Mouse (Mus musculus) kidney, embryonic 14.5 days (tissue): Measurements from ENCODE around the gene Xrcc1. TPM values are rescaled to one million over a fixed set of nuclear protein-coding genes. Genes with fewer than 3 reads are reported as not detected.

Experiments used
- ATAC-seq: fragments of 200-750 bp; cut with Nextera tagmentation; 2 replicates; pipeline ENCODE4 v1.8.0; 2017; ENCODE audit warnings: moderate number of reproducible peaks, mild to moderate bottlenecking, moderate TSS enrichment, moderate library complexity; ENCODE audit not compliant: low FRiP score, low TSS enrichment
- H3K27ac ChIP-seq: fragments of 300-500 bp; sonication (generic); 2 replicates; pipeline ENCODE4 v1.5.1; 2014; ENCODE audit warnings: low read depth, mild to moderate bottlenecking, low read length, moderate library complexity, mixed read lengths
- H3K27me3 ChIP-seq: fragments of 300-500 bp; sonication (generic); 2 replicates; pipeline ENCODE4 v1.6.1; 2014; ENCODE audit warnings: mild to moderate bottlenecking, low read length; ENCODE audit not compliant: control insufficient read depth, insufficient read depth
- H3K36me3 ChIP-seq: fragments of 300-500 bp; sonication (generic); 2 replicates; pipeline ENCODE4 v1.6.1; 2014; ENCODE audit warnings: low read length, mixed read lengths; ENCODE audit not compliant: control insufficient read depth, insufficient read depth
- H3K4me1 ChIP-seq: fragments of 300-500 bp; sonication (generic); 2 replicates; pipeline ENCODE4 v1.6.1; 2014; ENCODE audit warnings: low read length, mixed read lengths; ENCODE audit not compliant: control insufficient read depth, insufficient read depth
- H3K4me2 ChIP-seq: fragments of 300-500 bp; sonication (generic); replicated peaks from 2 replicates; pipeline ENCODE4 v1.6.1; 2014; ENCODE audit warnings: low read depth, mild to moderate bottlenecking, low read length
- H3K4me3 ChIP-seq: fragments of 300-500 bp; sonication (generic); 2 replicates; pipeline ENCODE4 v1.5.1; 2014; ENCODE audit warnings: mild to moderate bottlenecking, low read length
- H3K9ac ChIP-seq: fragments of 300-500 bp; sonication (generic); 2 replicates; pipeline ENCODE4 v1.6.1; 2014; ENCODE audit warnings: low read depth, mild to moderate bottlenecking, low read length, moderate library complexity
- H3K9me3 ChIP-seq: fragments of 300-500 bp; sonication (generic); 2 replicates; pipeline ENCODE4 v1.6.1; 2016; ENCODE audit warnings: low read length; ENCODE audit not compliant: control insufficient read depth
- WGBS: fragments of 180-500 bp; shearing (Covaris S2); extraction: QIAGEN DNeasy Blood & Tissue Kit; methylation state at CpG from one replicate; pipeline ENCODE4 v1.1.7; 2014; 5-methylcytosine and 5-hydroxymethylcytosine counted together
- polyA plus RNA-seq: library from polyadenylated mRNA; unstranded; fragments of >200 nt; fragmentation: Nextera tagmentation; extraction: Ambion mirVana; gene quantifications from 2 replicates; pipeline ENCODE4 v1.2.1, GENCODE M21; 2014

The Xrcc1 gene
- polyA plus RNA-seq, 1 experiment from 2014 or later = 136 TPM

DNA sequence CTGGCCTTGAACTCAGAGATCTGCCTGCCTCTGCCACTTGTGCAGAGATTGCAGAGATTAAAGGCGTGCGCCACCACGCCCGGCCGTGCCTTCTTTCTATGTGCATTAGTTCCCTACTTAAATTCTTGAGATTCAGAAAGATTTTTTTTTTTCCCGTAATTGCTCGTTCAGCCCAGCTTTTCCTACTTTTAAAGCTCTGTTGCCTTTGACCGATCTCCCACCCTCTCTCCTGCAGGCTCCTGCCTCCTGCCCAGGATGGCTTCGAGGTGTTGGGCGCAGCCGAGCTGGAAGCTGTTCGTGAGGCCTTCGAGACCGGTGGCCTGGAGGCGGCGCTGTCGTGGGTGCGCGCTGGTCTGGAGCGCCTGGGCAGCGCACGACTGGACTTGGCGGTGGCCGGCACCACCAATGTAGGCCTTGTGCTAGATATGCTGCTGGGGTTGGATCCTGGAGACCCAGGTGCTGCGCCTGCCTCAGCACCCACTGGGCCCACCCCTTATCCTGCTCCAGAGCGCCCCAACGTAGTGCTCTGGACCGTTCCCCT is 13.0 kb upstream of the Xrcc1 start:
- no peak overlapping the region for H3K4me2 ChIP-seq
- H3K36me3 ChIP-seq = peaks cover 30% of the 10 kb centered on the region
- WGBS = 75% methylated on average over 28 of the region's 28 CpGs
- no peak overlapping the region; the same call in 1 of the 2 replicates for H3K4me3 ChIP-seq
- H3K27me3 ChIP-seq = no peaks in the 10 kb centered on the region; the same call in 1 of the 2 replicates
- peaks cover 32% of the 10 kb centered on the region for H3K4me1 ChIP-seq
- no peak overlapping the region for H3K27ac ChIP-seq
- no peak for ATAC-seq
- no peaks in the 10 kb centered on the region for H3K9me3 ChIP-seq
- H3K9ac ChIP-seq = no peak overlapping the region

GRCm38 (mm10) chr7:24533806-24534205 is 12.3 kb upstream of the Xrcc1 start:
- H3K9ac ChIP-seq = peak overlapping the region; percentile 34; the same call in 1 of the 2 replicates

GRCm38 (mm10) chr7:24534301-24534700 is 11.8 kb upstream of the Xrcc1 start:
- no peaks in the 10 kb centered on the region; the same call in 1 of the 2 replicates for H3K27me3 ChIP-seq
- H3K36me3 ChIP-seq = peaks cover 30% of the 10 kb centered on the region
- no peak overlapping the region for H3K27ac ChIP-seq
- peak overlapping the region; percentile 34; the same call in 1 of the 2 replicates for H3K9ac ChIP-seq
- 0 out of 2 replicates have a peak overlapping the region, but pooled peaks have one; percentile 3 for H3K4me3 ChIP-seq
- no peak for ATAC-seq
- peak overlapping the region; percentile 30 for H3K4me2 ChIP-seq
- H3K4me1 ChIP-seq = peaks cover 31% of the 10 kb centered on the region
- 32% methylated on average over 19 of the region's 19 CpGs for WGBS
- H3K9me3 ChIP-seq = no peaks in the 10 kb centered on the region

More at GRCm38 (mm10) chr7:24533806-24534205, 12.3 kb upstream of the Xrcc1 start:
- Histone ChIP-seq H3K4me3 (peak overlapping the region; percentile 3), H3K4me1 (peaks cover 32% of the 10 kb centered on the region), H3K4me2 (peak overlapping the region; percentile 30), H3K27me3 (no peaks in the 10 kb centered on the region; the same call in 1 of the 2 replicates), H3K36me3 (peaks cover 30% of the 10 kb centered on the region), H3K27ac (no peak overlapping the region), H3K9me3 (no peaks in the 10 kb centered on the region)
- 28% methylated on average over 42 of the region's 42 CpGs for WGBS
- no peak for ATAC-seq

DNA sequence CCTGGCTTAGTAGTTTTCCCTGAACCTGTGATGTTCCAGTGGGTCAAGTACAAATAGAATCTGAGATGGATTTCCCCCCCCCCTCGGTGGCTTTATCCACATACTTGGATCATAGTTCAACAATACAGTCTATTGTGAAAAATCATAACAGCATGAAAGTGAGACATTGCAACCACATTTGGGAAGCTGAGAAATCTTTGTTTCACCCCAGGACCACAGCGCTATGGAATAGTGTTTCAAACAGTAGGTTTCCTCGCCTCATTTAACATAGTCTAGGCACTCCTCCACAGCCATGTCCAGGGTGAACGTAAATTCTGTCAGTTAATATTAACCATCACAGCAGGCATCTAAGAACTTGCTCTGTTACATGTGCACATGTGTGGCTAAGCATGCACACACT is 9.0 kb upstream of the Xrcc1 start:
- Histone ChIP-seq H3K9ac (no peak overlapping the region; the same call in 1 of the 2 replicates), H3K36me3 (peaks cover 30% of the 10 kb centered on the region), H3K27me3 (no peaks in the 10 kb centered on the region; the same call in 1 of the 2 replicates), H3K9me3 (no peaks in the 10 kb centered on the region), H3K4me3 (no peak overlapping the region), H3K27ac (no peak overlapping the region), H3K4me2 (no peak overlapping the region), H3K4me1 (peaks cover 19% of the 10 kb centered on the region)
- WGBS = 25% methylated on average over 4 of the region's 4 CpGs
- peak; percentile 36; the same call in 1 of the 2 replicates for ATAC-seq

DNA sequence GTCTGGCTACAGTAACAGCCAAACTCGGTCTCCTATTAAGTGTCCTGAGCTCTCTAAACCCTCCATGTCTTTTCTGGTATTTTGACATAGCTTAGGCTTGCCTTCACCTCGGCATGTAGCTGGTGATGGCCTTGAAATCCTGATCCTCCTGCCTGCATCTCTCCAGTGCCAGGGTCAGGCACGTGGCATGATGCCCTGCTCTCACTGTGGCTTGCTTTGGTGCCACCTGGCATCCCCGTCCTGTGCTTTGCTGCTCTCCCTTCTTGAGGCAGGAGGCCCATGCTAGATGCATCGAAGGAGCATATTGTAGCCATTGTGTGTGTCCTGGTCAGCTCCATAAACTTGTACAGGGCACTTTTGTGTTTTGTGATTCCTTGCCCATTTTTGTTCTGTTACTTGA is 8.5 kb upstream of the Xrcc1 start:
- Histone ChIP-seq H3K27me3 (no peaks in the 10 kb centered on the region; the same call in 1 of the 2 replicates), H3K9ac (no peak overlapping the region), H3K36me3 (peaks cover 30% of the 10 kb centered on the region), H3K27ac (no peak overlapping the region), H3K4me1 (peaks cover 15% of the 10 kb centered on the region), H3K9me3 (no peaks in the 10 kb centered on the region), H3K4me3 (no peak overlapping the region), H3K4me2 (no peak overlapping the region)
- ATAC-seq = no peak
- 63% methylated on average over 5 of the region's 5 CpGs for WGBS

- Histone ChIP-seq H3K9ac (no peak overlapping the region), H3K4me2 (no peak overlapping the region), H3K27ac (no peak overlapping the region), H3K4me1 (peaks cover 15% of the 10 kb centered on the region), H3K9me3 (no peaks in the 10 kb centered on the region), H3K27me3 (no peaks in the 10 kb centered on the region; the same call in 1 of the 2 replicates), H3K4me3 (no peak overlapping the region), H3K36me3 (peaks cover 27% of the 10 kb centered on the region)
- WGBS = 51% methylated on average over 5 of the region's 5 CpGs
- no peak for ATAC-seq
These were observed 7.9 kb upstream of the Xrcc1 start for GRCm38 (mm10) chr7:24538154-24538553.

GRCm38 (mm10) chr7:24538701-24539100 is 7.4 kb upstream of the Xrcc1 start:
- WGBS = 76% methylated on average over 5 of the region's 5 CpGs
- Histone ChIP-seq H3K9me3 (no peaks in the 10 kb centered on the region), H3K4me3 (no peak overlapping the region), H3K9ac (no peak overlapping the region), H3K36me3 (peaks cover 22% of the 10 kb centered on the region; the same call in 1 of the 2 replicates), H3K4me1 (peaks cover 13% of the 10 kb centered on the region), H3K27me3 (no peaks in the 10 kb centered on the region; the same call in 1 of the 2 replicates), H3K27ac (no peak overlapping the region), H3K4me2 (no peak overlapping the region)
- ATAC-seq = no peak

DNA sequence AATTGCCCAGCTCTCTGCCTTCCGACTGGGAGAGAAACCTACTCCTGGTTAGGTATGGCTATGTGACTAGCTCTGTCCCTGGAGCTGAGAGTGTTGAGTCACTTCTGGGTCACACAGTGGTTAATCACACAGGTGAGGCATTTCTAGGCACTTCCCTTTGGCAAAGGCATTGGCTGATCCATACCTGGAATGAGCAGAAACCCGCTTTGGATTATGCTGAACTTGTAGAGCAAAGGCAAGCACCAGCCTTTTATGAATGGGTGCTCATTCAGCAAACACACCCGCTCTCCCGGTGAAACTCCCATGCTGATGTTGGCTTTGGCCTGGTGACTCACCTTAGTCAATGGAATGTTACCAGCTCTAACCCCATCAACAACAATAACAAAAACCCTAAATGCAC is 6.4 kb upstream of the Xrcc1 start:
- Histone ChIP-seq H3K9me3 (no peaks in the 10 kb centered on the region), H3K4me3 (no peak overlapping the region), H3K9ac (no peak overlapping the region), H3K4me1 (peaks cover 10% of the 10 kb centered on the region), H3K36me3 (peaks cover 13% of the 10 kb centered on the region; the same call in 1 of the 2 replicates), H3K27ac (no peak overlapping the region), H3K27me3 (no peaks in the 10 kb centered on the region), H3K4me2 (no peak overlapping the region)
- no peak for ATAC-seq
- WGBS = 95% methylated on average over 4 of the region's 4 CpGs

- peaks cover 15% of the 10 kb centered on the region for H3K36me3 ChIP-seq
- H3K9ac ChIP-seq = no peak overlapping the region
- H3K4me1 ChIP-seq = peaks cover 15% of the 10 kb centered on the region
- no peak overlapping the region for H3K4me2 ChIP-seq
- no peak for ATAC-seq
- no peaks in the 10 kb centered on the region for H3K9me3 ChIP-seq
- H3K4me3 ChIP-seq = no peak overlapping the region
- H3K27me3 ChIP-seq = no peaks in the 10 kb centered on the region
- 81% methylated on average over 2 of the region's 2 CpGs for WGBS
- H3K27ac ChIP-seq = no peak overlapping the region
These were observed 1.6 kb upstream of the Xrcc1 start for GRCm38 (mm10) chr7:24544506-24544905.
